Mouse (Mus musculus) small intestine, adult 2 months (tissue): Measurements from ENCODE around the gene Arsg.

ENCODE experiments used
- CTCF ChIP-seq: fragments of 200-500 bp; IDR thresholded peaks from 2 replicates; pipeline ENCODE4 v1.5.1; 2012; ENCODE audit warnings: low read depth, mild to moderate bottlenecking, control low read depth, inconsistent platforms, low read length, moderate library complexity, mixed read lengths; ENCODE audit not compliant: insufficient replicate concordance, insufficient read length; ENCODE audit errors: extremely low read depth
- POLR2A ChIP-seq: fragments of 200-500 bp; IDR thresholded peaks from 2 replicates; pipeline ENCODE4 v1.6.1; 2012; ENCODE audit warnings: low read depth, mild to moderate bottlenecking, control low read depth, inconsistent platforms, low read length, moderate library complexity

GRCm38 (mm10) chr11:109470921-109471861 is 2.0 kb upstream of the Arsg start:
- no peak for TF ChIP-seq CTCF
- no peak for TF ChIP-seq POLR2A
